Mouse (Mus musculus) CH12F3 (cell line): Measurements from ENCODE around the gene Zfp871.
"Not testable (repeated sequence)": the region's sequence is repeated elsewhere in the genome, so short reads cannot be mapped to it uniquely, and the experiment has no call there.

Experiments
- in situ Hi-C: fragments of 300-500 bp; cut with MboI; formaldehyde crosslinking; loops from 2 replicates; pipeline ENCODE4 v1.14.3; 2020; ENCODE audit warnings: low sequenced_read_pairs

The Zfp871 gene

DNA sequence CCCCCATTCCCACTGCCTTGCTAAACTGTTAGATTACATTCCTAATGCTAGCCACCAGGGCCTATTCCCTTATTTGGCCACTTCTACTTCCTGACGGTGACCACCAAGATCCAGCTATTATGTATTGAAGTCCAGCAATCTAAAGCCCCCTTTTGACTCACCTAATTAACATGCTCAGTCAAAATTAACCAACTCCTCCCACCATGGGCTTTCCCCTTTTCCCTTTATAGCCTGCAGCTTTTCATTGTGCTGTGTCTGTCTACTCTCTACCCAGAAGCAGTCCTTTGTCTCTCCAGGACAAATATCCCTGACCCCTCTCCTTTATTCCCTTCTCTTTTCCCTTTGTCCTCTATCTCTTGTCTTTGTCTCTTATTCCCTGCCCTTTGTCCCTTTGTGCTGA is 47.0 kb downstream of the Zfp871 start:
- in situ Hi-C loops, result no loop called here

DNA sequence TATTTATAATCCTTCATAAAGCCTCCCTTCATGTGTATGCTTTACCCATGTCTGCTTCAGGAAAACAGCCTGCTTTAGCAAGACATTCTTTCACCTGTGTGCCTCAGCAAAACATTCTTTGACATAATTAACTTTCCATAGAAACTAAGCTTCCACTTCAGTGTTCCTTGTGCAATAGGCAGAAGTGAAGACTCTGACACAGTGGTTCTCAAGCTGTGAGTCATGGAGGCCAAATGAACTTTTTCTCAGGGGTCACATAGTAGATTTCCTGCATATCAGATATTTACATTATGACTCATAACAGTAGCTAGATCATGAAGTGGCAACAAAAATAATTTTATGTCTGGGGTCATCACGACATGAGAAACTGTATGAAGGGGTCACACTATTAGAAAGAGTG is 49.7 kb downstream of the Zfp871 start:
- in situ Hi-C loops, result no loop called here

- in situ Hi-C loops, result no loop called here
These were observed 59.1 kb downstream of the Zfp871 start for GRCm38 (mm10) chr17:32729029-32729428.

DNA sequence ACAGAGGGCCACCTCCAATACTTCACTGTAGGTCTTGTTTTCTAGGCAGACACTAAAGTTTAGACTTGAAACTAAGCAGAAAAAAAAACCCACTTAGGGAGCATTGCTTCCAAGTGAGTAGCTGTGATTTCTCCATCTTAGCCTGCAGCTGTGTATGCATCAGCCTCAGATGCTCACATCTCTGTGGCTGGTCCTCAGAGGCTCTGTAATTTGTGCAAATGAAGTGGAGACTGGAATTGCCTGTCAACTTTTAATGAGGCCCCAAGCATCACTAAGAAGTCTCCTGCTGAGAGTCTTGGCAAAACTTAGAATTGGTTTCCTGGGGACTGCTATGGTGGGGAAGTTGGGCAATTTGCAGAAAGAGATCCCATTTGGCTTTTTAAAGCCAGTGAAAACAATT is 61.7 kb downstream of the Zfp871 start:
- in situ Hi-C loops, result not testable (repeated sequence)

DNA sequence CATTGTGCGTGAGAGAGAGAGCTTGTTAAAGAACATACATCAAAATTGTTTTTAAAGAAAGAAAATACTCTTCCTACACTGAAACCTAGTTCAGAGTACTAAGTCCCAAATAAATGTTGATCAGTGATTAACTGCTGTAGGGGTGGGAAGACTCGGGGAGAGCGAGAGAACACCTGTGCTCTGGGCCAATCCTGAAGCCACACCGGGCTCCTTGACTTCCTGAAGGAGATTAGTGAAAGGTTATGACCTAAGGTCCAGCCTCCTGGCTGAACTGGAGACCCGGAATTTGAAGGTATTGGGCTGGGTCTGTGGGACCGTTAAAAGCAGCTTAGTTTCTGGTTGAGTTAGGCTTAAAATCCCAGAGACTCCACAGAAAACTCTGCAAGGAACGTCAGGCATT is 65.3 kb downstream of the Zfp871 start:
- in situ Hi-C loops, result no loop called here

GRCm38 (mm10) chr17:32722151-32722550 is 65.9 kb downstream of the Zfp871 start:
- in situ Hi-C loops, result not testable (repeated sequence)
